Mouse (Mus musculus): ENCODE results near the gene Prr7. TPM values are rescaled to one million over a fixed set of nuclear protein-coding genes. Genes with fewer than 3 reads are reported as not detected.
"Not testable (repeated sequence)": the region's sequence is repeated elsewhere in the genome, so short reads cannot be mapped to it uniquely, and the experiment has no call there.

Gene Prr7
- polyA plus RNA-seq, 1 experiment from 2014 or later = 5.1 TPM

DNA sequence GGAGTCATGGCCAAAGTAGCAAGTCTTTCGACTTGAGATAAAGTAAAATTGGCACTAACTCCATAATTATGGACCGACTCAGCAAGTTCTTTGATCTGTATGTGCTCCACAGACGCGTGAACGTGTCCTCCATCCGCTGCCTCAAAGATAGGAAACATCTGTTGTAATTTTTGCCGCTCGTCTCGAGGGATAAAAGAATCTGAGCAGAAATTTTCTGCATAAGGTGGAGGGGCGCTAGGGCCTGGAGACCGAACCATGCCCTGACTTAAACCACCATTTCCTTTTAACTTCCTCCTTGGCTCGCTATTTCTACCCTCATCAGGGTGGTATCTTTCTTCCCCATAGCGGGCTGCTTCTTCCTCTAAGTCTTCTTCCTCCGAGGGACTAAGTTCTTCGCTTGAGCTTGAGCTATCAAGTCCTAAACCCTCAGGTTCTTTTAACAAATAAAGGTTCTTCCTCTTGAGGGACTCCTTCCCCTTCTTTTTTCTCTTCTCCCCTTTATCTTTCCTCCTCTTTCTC, 26.9 kb upstream of the Prr7 start:
- H3K4me3 ChIP-seq; H3K27ac ChIP-seq (replicated peaks); H3K9me3 ChIP-seq; H3K27me3 ChIP-seq; H3K4me2 ChIP-seq; ATAC-seq (ENCODE audit: low FRiP score, low read depth); H3K4me1 ChIP-seq (replicated peaks); H3K36me3 ChIP-seq; H3K9ac ChIP-seq: not testable (repeated sequence)
- 90% methylated on average over 15 of the region's 15 CpGs for WGBS

DNA sequence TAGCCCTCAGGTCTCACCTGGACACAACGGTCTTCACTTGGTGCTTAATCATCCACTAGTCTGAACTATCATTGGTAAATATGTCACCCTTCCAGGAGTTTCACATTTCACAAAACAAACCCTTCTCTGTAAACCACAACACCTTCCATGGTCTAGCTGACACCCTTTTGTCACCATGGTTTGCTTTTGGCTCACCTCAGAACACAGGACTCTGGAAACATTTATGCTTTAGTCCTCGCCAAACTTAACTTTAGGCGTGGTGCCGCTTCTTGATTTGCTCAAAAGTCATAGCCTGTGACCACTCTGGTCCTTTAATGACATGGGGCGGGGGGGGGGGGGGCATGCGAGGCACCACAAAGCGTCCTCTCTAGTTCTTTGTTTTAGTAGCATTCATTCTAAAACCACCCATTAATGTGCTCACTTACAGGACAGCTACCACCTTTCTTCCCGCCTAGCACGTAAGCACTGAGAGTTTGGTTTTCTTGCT, 20.2 kb upstream of the Prr7 start:
- H3K4me2 ChIP-seq = peak overlapping the region; percentile 94
- H3K9ac ChIP-seq = peak overlapping the region; percentile 64
- no peaks in the 10 kb centered on the region for H3K36me3 ChIP-seq
- H3K9me3 ChIP-seq = no peaks in the 10 kb centered on the region
- WGBS = 40% methylated on average over 9 of the region's 9 CpGs
- peak overlapping the region; percentile 92 for H3K4me3 ChIP-seq
- H3K4me1 ChIP-seq (replicated peaks) = peaks cover 33% of the 10 kb centered on the region
- H3K27ac ChIP-seq (replicated peaks) = peak overlapping the region; percentile 97
- no peak for ATAC-seq (ENCODE audit: low FRiP score, low read depth)
- no peaks in the 10 kb centered on the region for H3K27me3 ChIP-seq

DNA sequence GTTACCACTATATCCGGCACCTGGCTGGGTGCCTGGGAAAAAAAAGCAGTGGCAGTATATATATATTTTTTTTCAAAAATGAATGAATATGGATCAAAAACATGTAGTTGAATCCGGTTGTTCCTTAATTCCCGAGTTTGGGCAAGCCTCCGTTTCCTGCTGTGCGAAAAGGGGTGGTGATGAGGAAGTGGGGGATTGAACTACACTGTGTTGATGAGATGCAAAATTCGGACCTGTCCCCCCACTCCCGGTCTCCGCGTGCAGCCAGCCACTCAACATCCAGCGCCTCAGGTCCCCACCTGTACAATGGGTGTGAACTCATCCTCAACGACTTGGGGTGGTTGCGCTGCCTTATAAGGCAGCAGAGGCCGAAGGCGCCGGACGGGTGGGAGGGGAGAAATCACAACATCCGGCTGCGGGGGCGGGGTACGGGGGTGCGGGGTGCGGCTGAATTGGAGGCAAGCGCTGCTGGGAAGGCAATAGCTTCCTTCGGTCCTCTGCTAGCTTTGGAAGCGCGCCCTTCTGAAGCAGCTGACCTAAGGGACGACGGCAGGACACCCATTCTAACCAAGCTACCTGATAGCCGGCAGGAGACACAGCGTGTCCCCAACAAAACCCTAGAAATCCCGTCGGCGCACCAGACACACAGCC, 19.7 kb upstream of the Prr7 start:
- Histone ChIP-seq H3K4me1 (replicated peaks) (peaks cover 33% of the 10 kb centered on the region), H3K27me3 (no peaks in the 10 kb centered on the region), H3K4me2 (peak overlapping the region; percentile 94), H3K27ac (replicated peaks) (peak overlapping the region; percentile 97), H3K9me3 (no peaks in the 10 kb centered on the region), H3K9ac (peak overlapping the region; percentile 64), H3K4me3 (peak overlapping the region; percentile 92), H3K36me3 (no peaks in the 10 kb centered on the region)
- WGBS = 1% methylated on average over 33 of the region's 33 CpGs
- ATAC-seq (ENCODE audit: low FRiP score, low read depth) = peak; percentile 77

DNA sequence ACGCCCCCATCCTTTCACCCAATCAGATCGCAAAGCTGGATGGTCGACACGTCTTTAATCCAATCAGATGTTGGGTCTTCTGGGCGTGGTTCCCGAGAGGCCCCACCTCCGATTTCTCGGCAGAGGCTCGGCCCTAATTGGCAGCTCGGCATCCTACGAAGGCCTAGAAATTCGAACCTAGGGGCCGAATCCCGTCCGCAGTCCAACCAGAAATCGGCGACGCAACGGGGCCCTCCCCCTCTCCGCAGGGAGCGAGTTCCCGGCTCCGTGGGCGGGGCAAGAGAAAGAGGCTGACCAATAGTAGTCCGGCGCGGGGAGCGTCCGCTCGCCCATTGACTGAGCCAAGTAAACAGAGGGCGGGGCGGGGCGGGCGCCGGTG, 19.1 kb upstream of the Prr7 start, which contains the start of gene Grk6:
Grk6 (plus strand) TSS at position 136 of the 379 bp plus-strand sequence.
- WGBS = 0% methylated on average over 35 of the region's 35 CpGs

DNA sequence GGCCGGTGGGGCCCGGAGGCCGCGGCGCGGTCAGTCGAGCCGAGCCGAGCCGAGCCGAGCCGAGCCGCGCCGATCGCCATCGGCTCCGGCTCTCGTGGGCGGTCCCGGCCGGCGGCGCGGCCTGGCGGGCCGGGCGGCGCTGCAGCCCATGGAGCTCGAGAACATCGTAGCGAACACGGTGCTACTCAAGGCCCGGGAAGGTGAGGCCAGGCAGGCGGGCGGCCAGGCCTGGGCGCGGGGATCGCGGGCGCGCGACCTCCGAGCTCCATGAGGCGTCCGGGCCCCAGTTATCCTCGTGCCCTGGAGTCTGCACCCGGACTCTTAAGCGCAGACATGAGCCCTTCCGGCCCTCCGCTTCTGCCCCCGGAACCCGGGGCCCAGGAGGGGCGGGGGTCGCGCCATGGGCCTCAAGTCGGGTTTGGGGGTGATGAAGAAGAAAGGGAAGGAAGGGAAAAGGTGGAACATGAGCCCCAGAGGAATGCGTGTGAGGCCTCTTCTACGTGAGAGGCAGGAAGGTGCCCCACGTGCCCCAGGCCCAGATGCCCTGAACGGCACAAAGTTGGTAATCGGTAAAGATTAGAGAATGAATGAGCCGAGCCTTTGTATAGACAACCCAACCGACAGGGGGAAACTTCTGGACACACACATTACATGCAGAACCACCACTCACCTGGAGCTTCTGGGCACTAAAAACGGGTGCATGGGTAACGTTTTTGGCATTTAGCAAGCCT, 18.5 kb upstream of the Prr7 start:
- Histone ChIP-seq H3K9ac (peak overlapping the region; percentile 96), H3K4me1 (replicated peaks) (peaks cover 33% of the 10 kb centered on the region), H3K4me2 (peak overlapping the region; percentile 94), H3K36me3 (peaks cover 5% of the 10 kb centered on the region), H3K27ac (replicated peaks) (peak overlapping the region; percentile 97), H3K4me3 (peak overlapping the region; percentile 92), H3K27me3 (no peaks in the 10 kb centered on the region), H3K9me3 (no peaks in the 10 kb centered on the region)
- under 1% methylated on average over 66 of the region's 66 CpGs for WGBS
- no peak for ATAC-seq (ENCODE audit: low FRiP score, low read depth)

More for the DNA sequence above, 19.1 kb upstream of the Prr7 start, which contains the start of gene Grk6:
- Histone ChIP-seq H3K4me1 (replicated peaks) (peaks cover 33% of the 10 kb centered on the region), H3K4me2 (peak within 1 kb of the TSS; percentile 94), H3K4me3 (peak within 1 kb of the TSS; percentile 92), H3K9ac (peak within 1 kb of the TSS; percentile 96), H3K27me3 (no peaks in the 10 kb centered on the region), H3K9me3 (no peaks in the 10 kb centered on the region), H3K36me3 (0 out of 2 replicates have a peak, but pooled peaks cover 3% of the 10 kb centered on the region), H3K27ac (replicated peaks) (peak within 1 kb of the TSS; percentile 97)
- peak; percentile 97 for ATAC-seq (ENCODE audit: low FRiP score, low read depth)

DNA sequence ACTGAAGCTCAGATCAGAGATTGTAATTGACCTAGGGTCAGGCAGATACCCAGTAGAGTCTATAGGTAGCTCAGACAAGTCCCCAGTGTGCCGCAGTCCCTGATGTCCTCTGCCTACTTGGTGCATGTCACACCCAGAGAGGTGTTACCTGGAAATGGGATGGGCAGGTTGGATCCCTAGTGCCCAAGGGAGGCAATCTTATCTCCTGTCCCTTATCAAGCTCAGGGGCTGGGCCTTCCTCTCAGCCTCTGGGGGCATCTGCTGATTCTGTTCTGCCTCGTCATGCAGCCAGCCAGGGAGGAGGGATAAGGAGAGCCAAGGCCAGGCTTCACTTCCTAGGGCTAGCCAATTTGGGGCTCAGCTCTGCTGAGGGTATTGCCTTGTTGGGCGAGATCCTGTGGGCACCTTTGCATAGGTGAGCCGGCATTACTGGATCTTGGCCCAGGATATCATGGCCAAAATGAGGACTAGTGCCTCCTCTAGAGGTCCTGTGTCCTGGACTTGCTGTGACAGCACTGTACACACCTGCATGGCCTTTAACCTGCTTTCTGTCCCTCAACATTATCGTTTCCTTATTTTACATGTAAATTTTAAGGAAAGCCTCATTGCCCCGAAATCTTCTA, 17.5 kb upstream of the Prr7 start:
- H3K4me1 ChIP-seq (replicated peaks) = peaks cover 33% of the 10 kb centered on the region
- 78% methylated on average over 6 of the region's 6 CpGs for WGBS
- no peaks in the 10 kb centered on the region for H3K9me3 ChIP-seq
- H3K4me3 ChIP-seq = peak overlapping the region; percentile 92
- peak overlapping the region; percentile 96; the same call in 1 of the 2 replicates for H3K9ac ChIP-seq
- H3K36me3 ChIP-seq = peaks cover 14% of the 10 kb centered on the region
- peak overlapping the region; percentile 94 for H3K4me2 ChIP-seq
- no peak for ATAC-seq (ENCODE audit: low FRiP score, low read depth)
- H3K27ac ChIP-seq (replicated peaks) = no peak overlapping the region
- no peaks in the 10 kb centered on the region for H3K27me3 ChIP-seq

DNA sequence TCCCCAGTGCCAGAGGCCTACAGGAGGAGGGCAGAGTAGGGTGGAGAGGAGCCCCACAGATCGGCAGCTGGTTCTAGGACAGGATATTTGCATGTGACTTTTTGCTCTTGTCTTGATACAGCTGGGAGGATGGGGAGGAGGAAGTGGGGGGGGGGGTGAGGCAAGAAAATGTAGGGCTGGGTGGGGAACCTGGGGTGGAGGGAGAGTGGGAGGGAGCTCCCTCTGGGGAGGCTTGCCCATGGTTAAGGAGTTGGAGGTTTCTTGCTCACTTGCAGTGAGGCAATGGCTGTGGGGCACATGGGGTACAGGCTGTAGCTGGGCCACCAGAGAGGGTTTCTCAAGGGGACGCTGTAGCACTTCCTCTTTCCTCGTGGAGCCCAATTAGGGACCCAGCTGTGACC, 16.5 kb upstream of the Prr7 start:
- WGBS = 53% methylated on average over 3 of the region's 3 CpGs
- no peak overlapping the region for H3K9ac ChIP-seq
- H3K4me3 ChIP-seq = no peak overlapping the region
- H3K27me3 ChIP-seq = no peaks in the 10 kb centered on the region
- no peaks in the 10 kb centered on the region for H3K9me3 ChIP-seq
- H3K4me2 ChIP-seq = no peak overlapping the region
- no peak for ATAC-seq (ENCODE audit: low FRiP score, low read depth)
- peaks cover 33% of the 10 kb centered on the region for H3K4me1 ChIP-seq (replicated peaks)
- peaks cover 22% of the 10 kb centered on the region for H3K36me3 ChIP-seq
- H3K27ac ChIP-seq (replicated peaks) = no peak overlapping the region

DNA sequence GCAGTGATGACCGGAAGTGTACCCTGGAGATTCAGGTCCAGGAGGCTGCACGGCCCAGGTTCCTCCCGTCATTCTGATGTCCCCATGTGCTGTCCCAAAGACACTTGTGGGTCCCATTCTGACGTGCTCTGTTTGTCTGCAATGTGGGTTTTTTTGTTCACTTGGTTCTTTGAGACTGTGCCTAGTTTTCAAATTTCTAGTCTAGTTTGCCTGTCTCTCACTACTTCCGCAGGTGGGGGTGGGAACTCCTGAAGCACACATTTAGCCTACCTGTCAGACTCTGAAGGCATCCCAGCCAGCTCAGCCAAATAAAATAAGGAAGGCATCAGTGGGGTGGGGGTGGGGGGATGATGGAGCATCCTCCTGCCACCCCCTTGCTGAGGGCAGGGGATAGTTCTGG, 15.9 kb upstream of the Prr7 start:
- H3K9me3 ChIP-seq = no peaks in the 10 kb centered on the region
- no peak overlapping the region for H3K27ac ChIP-seq (replicated peaks)
- no peaks in the 10 kb centered on the region for H3K27me3 ChIP-seq
- no peak overlapping the region for H3K4me3 ChIP-seq
- H3K9ac ChIP-seq = no peak overlapping the region
- no peak for ATAC-seq (ENCODE audit: low FRiP score, low read depth)
- 91% methylated on average over 5 of the region's 5 CpGs for WGBS
- H3K36me3 ChIP-seq = peaks cover 28% of the 10 kb centered on the region
- peaks cover 33% of the 10 kb centered on the region for H3K4me1 ChIP-seq (replicated peaks)
- no peak overlapping the region for H3K4me2 ChIP-seq

DNA sequence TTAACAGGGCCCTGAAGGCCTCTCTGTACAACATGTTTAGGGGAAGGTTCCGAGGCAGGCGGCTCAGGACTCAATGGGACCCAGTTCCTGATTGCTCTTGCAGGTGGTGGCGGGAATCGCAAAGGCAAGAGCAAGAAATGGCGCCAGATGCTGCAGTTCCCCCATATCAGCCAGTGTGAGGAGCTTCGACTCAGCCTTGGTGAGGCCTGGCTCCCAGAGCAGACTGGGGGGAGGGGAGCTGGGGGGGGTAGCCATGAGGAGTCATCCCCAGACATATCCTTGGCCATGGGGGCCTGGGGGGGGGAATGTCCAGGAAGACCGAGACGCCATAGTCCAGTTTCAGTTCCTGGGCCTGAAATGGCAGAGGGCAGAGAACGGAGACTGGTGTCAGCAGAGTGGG, 14.9 kb upstream of the Prr7 start:
- no peak for ATAC-seq (ENCODE audit: low FRiP score, low read depth)
- Histone ChIP-seq H3K9ac (no peak overlapping the region), H3K27me3 (no peaks in the 10 kb centered on the region), H3K36me3 (peaks cover 37% of the 10 kb centered on the region), H3K4me1 (replicated peaks) (peaks cover 26% of the 10 kb centered on the region), H3K9me3 (no peaks in the 10 kb centered on the region), H3K27ac (replicated peaks) (no peak overlapping the region), H3K4me3 (no peak overlapping the region), H3K4me2 (no peak overlapping the region)
- WGBS = 94% methylated on average over 9 of the region's 9 CpGs

DNA sequence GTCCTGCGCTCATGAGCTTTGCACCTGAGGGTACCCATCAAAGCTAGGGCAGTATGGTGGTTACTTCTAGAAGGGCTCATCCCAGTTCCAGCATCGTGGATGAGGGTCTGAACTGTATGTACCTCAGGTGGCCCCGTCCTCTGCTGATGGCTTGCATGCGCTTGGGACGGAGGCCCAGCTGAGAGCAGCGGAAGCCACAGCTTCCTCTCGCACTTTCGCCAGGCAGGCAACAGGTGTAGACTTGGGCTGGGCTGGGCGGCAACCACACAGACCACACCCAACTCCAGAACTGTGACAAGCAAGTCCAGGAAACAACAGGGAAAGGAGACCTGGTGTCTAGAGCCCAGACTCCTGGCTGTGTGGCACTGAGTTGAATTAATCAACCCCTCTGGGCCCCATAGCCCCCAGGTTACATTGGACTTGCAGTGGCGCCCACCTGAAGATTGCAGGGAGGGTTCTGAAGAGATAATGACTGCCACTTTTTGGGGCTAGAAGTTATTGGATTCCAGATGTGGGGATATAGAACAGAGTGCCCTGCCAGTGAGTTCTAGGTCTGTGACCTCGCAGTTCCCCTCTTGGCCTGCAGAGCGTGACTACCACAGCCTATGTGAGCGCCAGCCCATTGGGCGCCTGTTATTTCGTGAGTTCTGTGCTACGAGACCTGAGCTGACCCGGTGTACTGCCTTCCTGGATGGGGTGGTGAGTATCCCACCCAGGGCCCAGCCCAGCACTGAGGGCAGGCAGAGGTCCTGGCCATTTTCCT, 14.2 kb upstream of the Prr7 start:
- no peak for ATAC-seq (ENCODE audit: low FRiP score, low read depth)
- 93% methylated on average over 17 of the region's 17 CpGs for WGBS
- H3K9ac ChIP-seq = no peak overlapping the region
- H3K4me1 ChIP-seq (replicated peaks) = peaks cover 25% of the 10 kb centered on the region
- no peak overlapping the region for H3K27ac ChIP-seq (replicated peaks)
- H3K36me3 ChIP-seq = peaks cover 41% of the 10 kb centered on the region
- no peak overlapping the region for H3K4me3 ChIP-seq
- H3K9me3 ChIP-seq = no peaks in the 10 kb centered on the region
- H3K27me3 ChIP-seq = no peaks in the 10 kb centered on the region
- no peak overlapping the region for H3K4me2 ChIP-seq

DNA sequence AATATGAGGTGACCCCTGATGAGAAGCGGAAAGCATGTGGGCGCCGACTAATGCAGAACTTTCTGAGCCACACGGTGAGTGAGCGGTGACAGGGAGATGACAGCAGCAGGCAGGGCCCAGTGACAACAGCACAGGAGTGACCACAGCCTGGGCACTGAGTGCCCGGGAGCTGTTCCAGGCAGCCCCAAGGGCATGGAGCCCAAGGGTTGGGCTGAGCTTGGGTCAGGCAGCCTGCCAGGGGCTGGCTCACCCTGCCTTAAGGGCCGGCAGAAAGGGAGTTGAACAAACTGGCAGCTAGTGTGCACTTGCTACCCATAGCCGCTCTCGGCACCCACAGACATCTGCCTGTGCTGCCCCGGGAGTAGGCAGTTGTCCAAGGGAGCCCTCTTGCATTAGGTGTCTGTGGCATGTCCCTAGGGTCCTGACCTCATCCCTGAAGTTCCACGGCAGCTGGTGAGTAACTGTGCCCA, 13.5 kb upstream of the Prr7 start:
- H3K27me3 ChIP-seq = no peaks in the 10 kb centered on the region
- H3K27ac ChIP-seq (replicated peaks) = no peak overlapping the region
- WGBS = 89% methylated on average over 11 of the region's 11 CpGs
- H3K9me3 ChIP-seq = no peaks in the 10 kb centered on the region
- no peak overlapping the region for H3K4me3 ChIP-seq
- no peak overlapping the region for H3K4me2 ChIP-seq
- no peak for ATAC-seq (ENCODE audit: low FRiP score, low read depth)
- H3K4me1 ChIP-seq (replicated peaks) = peaks cover 25% of the 10 kb centered on the region
- H3K36me3 ChIP-seq = peaks cover 48% of the 10 kb centered on the region
- H3K9ac ChIP-seq = no peak overlapping the region

All from hindbrain, embryonic 15.5 days (tissue).